In the genomic region with DNA sequence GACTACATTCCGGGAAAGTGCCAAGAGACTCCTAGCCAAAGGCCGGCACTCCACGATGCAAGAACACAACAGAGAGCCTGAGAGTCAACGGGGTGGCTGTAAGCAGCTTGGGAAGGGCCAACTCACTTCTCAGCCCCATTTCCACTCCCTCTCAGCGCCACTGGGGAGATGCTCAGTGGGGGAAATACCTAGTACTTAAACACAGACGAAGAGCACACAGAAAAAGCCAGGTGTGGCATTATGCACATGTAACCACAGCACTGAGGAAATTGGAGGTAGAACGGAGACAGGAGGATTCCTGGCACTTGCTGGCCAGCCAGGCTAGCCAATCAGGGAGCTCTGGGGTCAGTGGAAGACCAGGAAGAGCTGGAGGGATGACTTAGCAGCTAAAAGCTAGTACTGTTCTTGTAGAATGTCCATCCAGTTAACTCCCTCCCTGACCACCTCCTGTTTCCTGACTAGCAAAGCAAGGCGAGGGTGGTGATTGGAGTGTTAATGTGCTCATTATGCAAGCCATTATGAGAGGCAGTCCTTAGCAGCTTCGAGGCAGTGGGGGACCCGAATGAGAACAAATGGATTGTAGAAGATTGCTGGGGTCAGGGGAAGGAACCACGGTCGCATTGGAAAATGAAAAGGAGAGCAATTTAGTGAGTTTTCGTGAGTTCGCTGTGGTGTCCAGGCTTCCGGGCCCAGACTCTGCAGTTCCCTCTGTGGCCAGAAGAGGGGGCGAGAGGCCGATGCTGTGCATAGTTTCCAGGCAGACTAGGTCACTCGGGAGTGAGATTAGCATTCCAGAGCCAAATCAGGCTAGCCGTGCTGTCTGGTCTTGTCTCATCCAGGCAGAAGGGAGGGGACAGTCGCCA, we compare ENCODE assay signal across 8 mouse cellular contexts. TPM values are rescaled to one million over a fixed set of nuclear protein-coding genes. Genes with fewer than 3 reads are reported as not detected.
DNase-seq lines count a peak whose midpoint lies in the region; ATAC-seq lines count a peak whose summit lies in the region.

No protein-coding gene starts in this region.

- intact Hi-C loops in left cerebral cortex, postnatal 10 days (cut with DNase I) = loop anchor here (2.0 kb wide), 1 partner anchor 61 kb away; no protein-coding TSS in a partner anchor

- DNase-seq in adipocyte (ENCODE audit: low spot score) = peak; percentile 86
- peak; percentile 89 for DNase-seq in embryo, embryonic 10.5 days (ENCODE audit: low spot score)
- DNase-seq in gastrocnemius, postnatal 10 days = peak; percentile 91
- DNase-seq in left cerebral cortex, postnatal 10 days (ENCODE audit: extremely low spot score in 1 of 2, low spot score in 2 of 2) = peak; percentile 87 to 90
- DNase-seq in right cerebral cortex, postnatal 25 days = peak; percentile 85
- DNase-seq in urinary bladder, postnatal 36 days (ENCODE audit: low spot score in 2 of 2) = peak; percentile 81 to 84

- ATAC-seq in inflammation-experienced regulatory T-cells, adult 6 months = peak; percentile 82
- ATAC-seq in megakaryocyte-erythroid progenitor cell, adult 5-6 weeks (replicated peaks; ENCODE audit: low FRiP score, low TSS enrichment, poor library complexity, severe bottlenecking) = peak; percentile 78

RNA-seq across cellular contexts. Expression of a gene that starts 12.5 kb away (rescaled TPM):
- total RNA-seq in gastrocnemius, postnatal 10 days (2021) = under 1 TPM; 0.09 to 0.11 TPM
- polyA plus RNA-seq in inflammation-experienced regulatory T-cells, adult 6 months (2017; shearing (Covaris generic)) = not detected
- total RNA-seq in left cerebral cortex, postnatal 10 days (2021) = 10 to 100 TPM; 73.7 to 79.8 TPM
- total RNA-seq in megakaryocyte-erythroid progenitor cell, adult 5-6 weeks (2014; fragmentation: Nextera tagmentation) = not detected in 2 replicates
- not detected in 2 replicates for total RNA-seq in megakaryocyte-erythroid progenitor cell, adult 5-6 weeks (2017)

RNA-seq across cellular contexts. Expression of a gene that starts 15.9 kb away (rescaled TPM):
- total RNA-seq in gastrocnemius, postnatal 10 days (2021) = 100 to 1,000 TPM; 812 to 961 TPM
- 100 to 1,000 TPM; 604 to 659 (median 643) TPM for polyA plus RNA-seq in inflammation-experienced regulatory T-cells, adult 6 months (2017; shearing (Covaris generic))
- 100 to 1,000 TPM; 476 to 478 TPM for total RNA-seq in left cerebral cortex, postnatal 10 days (2021)
- total RNA-seq in megakaryocyte-erythroid progenitor cell, adult 5-6 weeks (2014; fragmentation: Nextera tagmentation) = 441 and 446 TPM in 2 replicates
- total RNA-seq in megakaryocyte-erythroid progenitor cell, adult 5-6 weeks (2017) = 207 and 288 TPM in 2 replicates

RNA-seq across cellular contexts. Expression of a gene that starts 16.0 kb away (rescaled TPM):
- not detected for total RNA-seq in gastrocnemius, postnatal 10 days (2021)
- polyA plus RNA-seq in inflammation-experienced regulatory T-cells, adult 6 months (2017; shearing (Covaris generic)) = 1 to 10 TPM in 1 of 3 experiments, under 1 TPM in 1, not detected in 1; 0.68 to 2.6 TPM
- not detected for total RNA-seq in left cerebral cortex, postnatal 10 days (2021)
- 3.0 TPM in 1 of 2 replicates, not detected in the other for total RNA-seq in megakaryocyte-erythroid progenitor cell, adult 5-6 weeks (2014; fragmentation: Nextera tagmentation)
- not detected in 2 replicates for total RNA-seq in megakaryocyte-erythroid progenitor cell, adult 5-6 weeks (2017)

RNA-seq across cellular contexts. Expression of a gene that starts 50.0 kb away (rescaled TPM):
- 1 to 10 TPM; 6.1 to 7.5 TPM for total RNA-seq in gastrocnemius, postnatal 10 days (2021)
- 10 to 100 TPM; 31.4 to 58.5 (median 39.4) TPM for polyA plus RNA-seq in inflammation-experienced regulatory T-cells, adult 6 months (2017; shearing (Covaris generic))
- 10 to 100 TPM; 20.7 to 22.0 TPM for total RNA-seq in left cerebral cortex, postnatal 10 days (2021)
- 11.2 and 14.3 TPM in 2 replicates for total RNA-seq in megakaryocyte-erythroid progenitor cell, adult 5-6 weeks (2014; fragmentation: Nextera tagmentation)
- 12.1 and 15.7 TPM in 2 replicates for total RNA-seq in megakaryocyte-erythroid progenitor cell, adult 5-6 weeks (2017)

Comparison
In these comparisons a context has a peak if more than half of its experiments do, and no peak if none do; other contexts are left out.
1. Peak in every context shown above with its lines: DNase-seq and ATAC-seq.
2. RNA of a gene that starts 12.5 kb away (total RNA-seq): 73.7 to 79.8 TPM in left cerebral cortex, postnatal 10 days; 0.09 to 0.11 TPM in gastrocnemius, postnatal 10 days and not detected in megakaryocyte-erythroid progenitor cell, adult 5-6 weeks; every median in the first group is over 10 times any median in the second.